Mouse (Mus musculus): Measurements from ENCODE around the gene Plcd1.

Plcd1 gene

DNA sequence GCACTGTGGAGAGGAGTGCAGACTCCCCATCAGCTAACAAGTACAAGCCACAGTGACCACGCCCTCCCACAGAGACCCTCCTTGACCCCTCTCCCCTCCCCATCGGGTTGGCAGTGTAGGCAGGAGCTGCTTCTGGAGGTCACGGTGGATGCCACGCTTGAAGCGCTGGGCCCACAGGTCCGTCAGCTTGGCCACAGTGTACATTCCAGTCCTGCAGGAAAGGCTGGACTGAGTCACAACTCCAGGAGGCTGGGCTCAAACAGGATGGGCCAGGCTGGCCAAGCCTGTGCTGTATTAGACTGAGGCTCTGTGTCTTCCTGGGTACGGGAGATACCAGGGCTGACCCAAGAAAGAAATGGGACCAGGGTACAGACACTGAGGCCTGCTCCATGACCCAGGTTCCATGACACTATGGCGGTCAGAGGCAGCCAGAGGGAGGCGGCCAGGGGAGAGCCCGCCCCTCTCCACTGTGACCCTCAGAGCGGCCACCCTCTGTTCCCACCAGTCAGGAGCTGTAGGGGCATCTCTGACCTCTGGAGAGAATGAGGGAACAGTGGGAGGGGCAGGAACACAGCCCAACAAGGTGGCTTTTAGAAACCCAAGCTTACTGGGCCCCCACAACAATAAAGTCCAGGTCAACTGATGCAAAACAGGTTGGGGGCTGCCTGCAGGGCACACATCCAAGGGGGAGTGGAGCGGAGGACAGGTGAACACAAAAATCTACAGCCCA lies 1.6 kb downstream of the Plcd1 start:
- DNase-seq (ENCODE audit: low read depth, low spot score): no peak

DNA sequence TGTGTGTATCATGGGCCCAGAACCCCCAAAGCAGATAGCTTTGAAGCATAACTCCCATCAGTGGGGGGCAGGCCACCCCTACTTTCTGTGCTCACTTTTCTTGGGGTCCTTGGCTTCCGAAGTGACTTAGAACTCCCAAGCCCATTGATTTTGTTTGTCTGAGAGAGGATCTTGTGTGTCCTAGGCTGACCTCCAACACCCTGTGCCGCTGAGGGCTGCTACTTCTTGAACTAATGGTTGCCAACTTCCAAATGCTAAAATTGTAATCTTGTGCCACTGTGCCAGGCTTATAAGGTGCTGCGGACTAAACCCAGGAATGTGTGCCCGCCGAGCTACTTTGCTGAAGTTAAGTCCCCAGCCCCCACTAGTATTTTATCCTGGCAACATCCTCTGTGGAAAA lies 2.8 kb downstream of the Plcd1 start:
- DNase-seq (ENCODE audit: low read depth, low spot score): no peak

DNA sequence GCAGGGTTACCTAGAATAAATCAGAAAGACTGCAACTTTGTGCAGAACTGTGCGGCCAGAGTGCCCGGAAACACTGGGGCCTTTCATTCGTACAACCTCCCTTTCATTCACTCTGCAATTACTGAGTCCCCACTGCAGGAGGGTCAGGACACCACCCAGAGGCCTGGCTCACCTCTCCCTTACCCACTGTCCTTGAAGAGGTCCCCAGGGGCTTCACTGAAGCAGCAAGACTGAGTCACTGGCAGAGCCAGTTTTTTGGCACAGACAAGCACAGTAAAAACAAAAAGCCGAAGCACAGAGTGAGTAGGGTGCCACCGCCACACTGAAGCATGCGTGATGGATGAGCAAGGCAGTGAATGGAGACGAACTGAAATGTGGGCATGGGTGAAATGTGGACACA lies 3.9 kb downstream of the Plcd1 start:
- DNase-seq (ENCODE audit: low read depth, low spot score): no peak

DNA sequence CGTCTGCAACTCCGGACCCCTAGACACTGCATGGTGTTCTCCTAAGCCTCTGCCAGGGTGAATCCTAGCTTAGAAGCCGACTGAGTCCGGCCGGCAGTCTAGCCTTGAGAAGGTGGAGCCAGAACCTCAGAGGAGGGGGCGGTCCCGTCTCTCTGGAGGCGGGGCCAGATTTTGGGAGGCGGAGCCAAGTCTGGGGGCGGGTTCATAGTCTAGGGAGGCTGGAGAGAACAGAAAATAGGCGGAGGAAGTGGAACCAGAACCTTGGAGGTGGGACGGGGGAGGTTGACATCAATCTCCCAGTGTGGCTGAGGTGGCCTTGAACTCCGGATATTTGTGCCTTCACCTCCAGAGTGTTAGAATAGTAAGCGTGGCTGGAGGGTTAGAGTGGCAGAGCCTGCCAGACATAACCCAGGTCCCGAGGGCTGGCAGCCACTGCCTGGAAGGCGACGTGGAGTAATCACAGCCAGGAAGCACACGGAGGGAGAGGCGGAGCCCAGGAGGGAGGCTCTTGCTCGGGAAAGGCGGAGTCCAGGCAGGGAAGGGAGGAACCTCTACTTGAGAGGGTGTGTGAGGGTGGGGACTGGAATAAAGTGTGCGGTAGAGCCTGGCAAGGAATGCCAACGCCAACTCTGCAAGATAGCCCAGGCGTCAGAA lies 5.0 kb downstream of the Plcd1 start:
- peak; percentile 73 for DNase-seq (ENCODE audit: low read depth, low spot score)

DNA sequence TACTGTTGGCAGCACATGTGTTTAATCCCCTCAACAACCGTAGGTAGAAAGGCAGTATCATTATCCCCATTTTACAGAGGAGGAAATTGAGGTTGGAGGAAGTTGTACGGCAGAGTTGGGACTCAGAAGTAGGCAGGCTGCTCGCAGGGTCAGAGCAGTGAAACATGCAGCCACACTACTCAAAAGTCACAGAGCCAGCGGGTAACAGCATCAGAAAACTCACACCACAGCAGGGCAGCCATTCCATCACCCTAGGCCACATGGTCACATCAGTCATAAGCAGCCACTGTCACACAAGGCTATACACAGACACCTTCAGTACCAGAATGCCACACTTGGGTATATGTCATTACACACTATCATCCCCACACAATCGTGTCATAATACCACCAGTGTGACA lies 6.0 kb downstream of the Plcd1 start:
- DNase-seq (ENCODE audit: low read depth, low spot score): no peak

DNA sequence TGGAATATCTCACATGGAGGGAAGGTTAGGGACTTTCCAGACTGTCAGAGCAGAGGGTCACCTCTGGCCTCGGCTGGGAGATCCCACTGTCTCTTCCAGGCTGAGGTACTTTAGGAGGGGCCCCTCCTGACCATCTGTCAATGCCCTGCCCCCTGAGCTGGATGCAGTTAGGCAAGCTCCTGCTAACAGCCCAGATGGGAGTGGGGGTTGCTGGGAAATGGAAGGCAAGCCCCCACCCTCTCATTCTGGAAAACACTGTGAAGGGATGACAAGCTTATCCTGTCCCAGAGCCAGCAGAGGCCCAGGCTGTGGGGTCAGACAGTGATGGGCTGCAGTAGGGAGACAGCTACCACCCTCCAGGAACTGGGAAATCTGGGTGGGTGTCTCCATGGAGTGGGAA lies 6.9 kb downstream of the Plcd1 start:
- no peak for DNase-seq (ENCODE audit: low read depth, low spot score)

DNA sequence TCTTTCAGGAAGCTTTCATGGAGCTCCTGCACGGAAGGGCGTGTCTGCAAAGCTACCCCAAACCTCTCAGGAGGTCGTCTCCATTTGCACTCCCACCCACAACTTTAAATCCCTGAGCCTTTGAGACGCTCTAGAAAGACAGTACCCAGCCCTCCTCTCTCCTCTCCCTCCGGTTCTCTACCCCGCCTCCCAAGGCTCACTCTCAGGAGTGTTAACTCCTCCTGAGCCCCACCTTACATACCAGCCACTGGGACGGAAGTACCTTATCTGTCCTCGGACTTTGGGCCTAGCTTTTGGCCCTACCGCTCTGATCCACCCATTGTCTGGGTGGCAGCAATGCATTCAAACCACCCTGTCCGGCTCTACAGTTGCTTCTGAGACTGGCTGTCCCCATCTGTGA lies 9.3 kb downstream of the Plcd1 start:
- DNase-seq (ENCODE audit: low read depth, low spot score): no peak

DNA sequence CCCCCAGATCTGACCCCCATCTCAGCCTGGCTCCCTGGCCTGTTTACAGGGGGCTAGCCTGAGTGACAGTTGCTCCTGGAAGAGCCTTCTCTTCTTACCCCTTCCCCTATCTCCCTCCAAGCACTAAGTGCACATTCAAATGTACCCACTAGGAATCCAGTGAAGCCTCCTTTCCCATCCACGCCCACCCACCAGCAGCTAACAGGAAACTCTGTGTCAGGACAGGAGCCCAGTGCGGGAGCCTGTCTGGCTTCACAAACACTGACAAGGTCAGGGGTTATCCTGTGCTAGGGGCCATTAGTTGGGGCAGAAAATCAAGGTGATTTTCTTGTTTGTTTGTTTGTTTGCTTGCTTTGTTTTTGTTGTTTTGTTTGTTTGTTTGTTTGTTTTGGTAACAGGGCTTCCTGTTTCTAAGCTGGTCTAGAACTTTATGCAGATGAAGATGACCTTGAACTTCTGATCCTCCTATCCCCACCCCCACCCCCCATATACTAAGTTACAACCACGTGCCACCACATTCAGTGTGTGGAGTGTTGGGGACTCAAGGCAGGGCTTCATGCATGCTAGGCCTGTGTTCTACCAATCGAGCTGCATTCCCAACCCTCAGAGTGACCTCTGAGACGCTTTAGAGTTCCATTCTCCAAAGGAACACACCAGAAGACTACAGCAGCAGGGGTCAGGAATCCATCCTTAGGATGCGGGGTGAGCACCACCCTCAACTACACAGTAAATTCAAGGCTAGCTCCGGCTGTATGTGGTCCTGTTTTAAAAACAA lies 10.5 kb downstream of the Plcd1 start:
- DNase-seq (ENCODE audit: low read depth, low spot score): no peak

DNA sequence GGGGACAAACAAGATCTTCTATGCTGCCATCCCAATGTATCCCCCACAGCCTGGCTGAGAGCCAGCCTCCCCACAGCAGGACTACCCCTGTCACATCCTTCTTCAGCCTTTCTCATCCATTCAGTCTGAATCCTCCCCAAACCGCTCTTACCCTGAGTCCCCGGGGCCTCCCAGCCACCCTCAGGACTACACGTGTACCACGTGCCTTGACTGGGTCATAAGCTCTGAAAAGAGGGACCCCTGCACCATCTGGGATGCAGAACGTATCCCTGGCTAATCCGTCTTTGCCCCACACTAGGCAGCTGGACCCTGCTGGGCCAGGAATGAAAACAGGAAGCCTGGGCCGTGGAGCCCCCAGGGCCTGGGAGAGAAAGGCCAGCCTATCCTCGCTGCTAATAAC lies 11.3 kb downstream of the Plcd1 start:
- DNase-seq (ENCODE audit: low read depth, low spot score): no peak

DNA sequence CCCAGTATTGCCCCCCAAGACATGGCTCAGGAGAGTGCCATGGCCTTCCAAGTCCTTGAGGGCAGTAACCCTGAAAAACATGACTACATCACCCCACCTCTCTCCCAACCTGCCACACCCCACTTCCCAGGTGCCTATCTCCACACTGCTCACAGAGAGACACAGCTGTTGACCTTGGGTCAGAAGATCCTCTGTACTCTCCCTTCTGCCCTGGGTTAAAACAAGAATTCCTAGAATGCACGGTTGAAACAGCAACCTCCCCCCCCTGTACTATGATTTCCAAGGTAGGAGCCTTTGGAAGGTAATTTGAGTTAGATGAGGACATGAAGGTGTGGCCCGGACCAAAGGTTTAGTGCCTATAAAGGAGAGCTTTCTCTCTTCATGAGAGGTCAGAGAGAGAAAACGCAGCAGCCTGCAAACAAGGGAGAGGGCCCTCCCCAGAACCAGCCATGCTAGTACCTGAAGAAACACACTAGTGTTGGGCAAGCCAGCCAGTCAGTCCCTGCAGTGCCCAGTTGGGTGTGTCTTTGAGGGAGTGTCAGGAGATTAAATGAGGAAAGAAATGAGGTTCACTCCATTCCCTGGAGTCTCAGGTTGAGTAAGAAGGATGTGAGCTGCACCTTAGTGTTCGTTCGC lies 13.1 kb downstream of the Plcd1 start:
- no peak for DNase-seq (ENCODE audit: low read depth, low spot score)

DNA sequence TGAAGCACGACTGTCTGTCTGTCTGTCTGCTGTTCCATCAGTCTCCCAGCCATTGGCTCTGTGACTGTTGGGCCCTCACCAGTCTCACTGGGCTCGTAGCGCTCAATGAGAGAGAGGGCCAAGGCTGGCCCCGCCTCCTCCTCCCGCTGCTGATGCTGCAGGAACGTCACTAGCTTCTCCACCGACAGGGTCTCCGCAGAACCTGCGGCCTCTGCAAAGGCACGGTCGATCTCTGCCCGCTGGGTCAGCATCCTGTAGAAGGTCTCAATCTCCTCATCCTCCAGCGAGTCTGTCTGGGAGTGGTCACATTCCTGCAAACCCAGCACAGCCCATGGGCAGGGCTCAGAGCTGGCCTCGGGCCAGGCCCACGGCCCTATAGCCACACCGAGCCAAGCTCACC lies 17.6 kb downstream of the Plcd1 start:
- no peak for DNase-seq (ENCODE audit: low read depth, low spot score)

DNA sequence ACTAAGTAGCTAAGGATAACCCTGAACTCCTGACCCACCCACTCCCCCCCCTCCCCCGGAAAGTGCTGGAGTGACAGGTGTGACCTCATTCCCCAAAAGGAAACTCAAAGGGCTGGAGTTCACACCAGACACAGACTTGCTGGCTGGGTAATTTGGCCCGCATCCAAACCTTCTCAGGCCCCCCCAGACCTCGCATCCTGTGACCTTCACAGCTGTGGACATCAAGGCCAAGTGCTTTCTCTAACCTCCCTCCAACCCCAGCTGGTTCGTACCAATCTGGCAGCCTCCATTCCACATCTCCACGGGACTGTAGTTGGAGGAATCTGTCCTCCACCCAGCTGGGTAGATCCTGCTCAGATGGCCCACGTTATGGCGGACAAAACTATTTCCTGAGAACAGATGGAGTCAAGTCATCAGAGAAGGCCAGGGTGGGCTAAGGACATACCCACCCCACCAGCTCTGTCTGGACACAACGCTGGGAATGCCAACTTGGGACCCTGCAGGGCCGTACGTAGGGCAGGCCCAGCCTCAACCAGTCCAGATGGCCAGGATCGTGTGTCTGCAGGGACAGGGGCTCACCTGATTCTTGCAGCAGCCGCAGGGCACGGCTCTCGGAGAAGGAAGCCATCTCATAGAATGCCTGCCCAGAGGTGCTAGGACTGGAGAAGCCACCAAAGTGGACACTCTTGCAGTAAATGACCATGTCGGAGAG lies 20.0 kb downstream of the Plcd1 start:
- no peak for DNase-seq (ENCODE audit: low read depth, low spot score)

DNA sequence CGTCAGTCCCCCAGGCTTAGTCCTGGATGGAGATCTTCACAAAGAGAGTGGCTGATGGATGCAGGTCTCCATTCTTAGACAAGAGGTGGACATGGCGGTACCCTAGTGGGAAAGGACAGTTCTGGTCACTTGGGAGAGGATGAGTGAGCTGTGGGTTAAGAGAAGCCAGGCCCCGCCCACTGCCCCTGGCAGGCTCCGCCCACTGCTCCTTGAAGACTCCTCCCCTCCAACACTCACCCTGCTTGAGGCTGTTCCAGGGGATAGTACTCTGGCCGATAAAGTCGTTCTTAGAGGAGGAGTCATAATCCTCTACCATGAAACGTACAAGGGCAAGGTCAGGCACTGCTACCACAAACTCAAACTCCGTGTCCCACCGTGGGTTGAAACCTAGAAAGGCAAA lies 21.5 kb downstream of the Plcd1 start:
- DNase-seq (ENCODE audit: low read depth, low spot score): no peak

DNA sequence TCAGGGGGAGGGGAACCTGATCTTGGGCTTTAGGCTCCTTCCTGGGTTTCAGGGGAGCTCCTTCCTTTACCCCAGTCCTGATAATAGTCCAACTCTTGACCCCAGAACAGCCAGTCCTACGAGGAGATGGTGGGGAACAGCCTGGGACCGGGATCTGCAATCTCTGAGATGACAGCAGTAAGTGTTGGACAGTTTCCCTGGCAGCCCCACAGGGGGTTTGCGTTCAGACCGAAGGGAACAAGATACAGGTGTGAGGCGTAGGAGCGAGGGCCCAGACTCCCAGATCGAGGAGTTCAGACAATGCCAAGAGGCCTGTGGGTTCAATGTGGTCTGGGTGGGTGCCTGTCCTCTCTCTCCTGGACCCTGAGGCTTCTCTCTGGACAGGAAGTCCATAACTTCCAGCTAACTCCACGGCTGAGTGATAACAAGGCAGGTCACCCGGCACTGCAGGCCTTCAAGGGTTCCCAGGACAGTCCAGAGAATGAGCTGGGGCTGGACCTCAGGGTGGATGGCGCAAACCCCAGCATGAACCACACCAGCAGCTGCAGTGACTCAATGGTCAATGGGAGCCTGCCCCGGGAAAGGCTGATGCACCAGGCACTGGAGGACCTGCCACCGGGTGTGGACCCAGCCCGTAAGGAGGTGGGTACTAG lies 23.0 kb downstream of the Plcd1 start:
- no peak for DNase-seq (ENCODE audit: low read depth, low spot score)

DNA sequence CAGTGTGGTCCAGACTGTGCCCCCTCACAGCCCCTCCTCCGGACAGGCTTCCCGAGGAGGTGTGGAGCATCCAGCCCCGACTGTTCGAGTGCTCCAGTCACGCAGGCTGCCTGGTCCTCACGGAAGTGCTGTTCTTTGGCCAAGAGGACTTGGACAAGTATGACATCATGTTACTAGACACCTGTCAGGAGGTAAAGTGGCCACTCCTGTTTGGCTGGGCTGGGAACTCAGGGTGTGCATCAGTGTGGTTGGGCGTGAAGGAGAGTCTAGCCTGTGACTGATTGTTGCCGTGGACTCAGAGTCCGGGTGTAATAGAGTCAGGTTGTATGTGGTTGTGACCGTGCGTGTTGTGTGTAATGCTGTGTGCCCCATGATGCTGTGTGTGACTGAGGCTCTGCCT lies 25.0 kb downstream of the Plcd1 start:
- DNase-seq (ENCODE audit: low read depth, low spot score): no peak

DNA sequence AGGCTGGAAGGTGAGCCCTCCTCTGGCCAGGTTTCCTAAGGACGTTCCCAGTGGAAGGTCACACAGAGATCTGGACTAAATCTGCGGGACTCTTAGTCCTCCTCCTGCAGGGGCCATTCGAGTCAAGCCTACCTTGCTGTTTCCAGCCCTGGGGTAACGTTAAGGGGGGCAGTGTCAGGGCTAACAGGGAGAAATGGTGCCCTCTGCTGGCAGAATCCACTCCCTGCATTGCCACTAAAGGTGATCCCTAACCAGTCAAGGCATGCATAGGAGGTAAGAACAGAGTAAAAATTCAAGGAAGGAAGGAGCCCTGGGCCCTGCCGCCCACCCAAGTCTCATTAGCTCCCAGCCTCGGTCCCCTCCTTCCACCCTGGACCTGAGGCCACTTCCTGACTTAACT lies 25.7 kb downstream of the Plcd1 start:
- peak; percentile 67 for DNase-seq (ENCODE audit: low read depth, low spot score)

DNA sequence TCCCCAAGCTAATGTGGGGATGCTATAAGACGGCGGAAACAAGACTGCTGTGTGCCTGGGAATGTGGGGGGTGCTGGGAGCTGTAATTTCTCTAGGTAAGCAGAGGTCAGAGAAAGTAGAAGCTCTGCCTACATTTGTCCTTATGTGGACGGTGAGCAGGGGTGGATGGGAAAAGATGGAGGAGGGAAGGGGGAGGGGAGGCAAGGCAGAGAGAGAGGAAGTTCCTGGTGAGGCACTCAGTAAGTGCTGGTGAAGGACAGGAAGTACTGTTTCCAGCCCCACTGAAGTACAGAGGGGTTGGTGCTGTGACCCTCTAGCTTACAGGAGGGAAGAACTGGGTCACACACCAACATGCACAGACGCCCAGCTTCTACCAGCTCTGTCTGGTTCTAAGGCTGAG lies 29.0 kb downstream of the Plcd1 start:
- no peak for DNase-seq (ENCODE audit: low read depth, low spot score)

DNA sequence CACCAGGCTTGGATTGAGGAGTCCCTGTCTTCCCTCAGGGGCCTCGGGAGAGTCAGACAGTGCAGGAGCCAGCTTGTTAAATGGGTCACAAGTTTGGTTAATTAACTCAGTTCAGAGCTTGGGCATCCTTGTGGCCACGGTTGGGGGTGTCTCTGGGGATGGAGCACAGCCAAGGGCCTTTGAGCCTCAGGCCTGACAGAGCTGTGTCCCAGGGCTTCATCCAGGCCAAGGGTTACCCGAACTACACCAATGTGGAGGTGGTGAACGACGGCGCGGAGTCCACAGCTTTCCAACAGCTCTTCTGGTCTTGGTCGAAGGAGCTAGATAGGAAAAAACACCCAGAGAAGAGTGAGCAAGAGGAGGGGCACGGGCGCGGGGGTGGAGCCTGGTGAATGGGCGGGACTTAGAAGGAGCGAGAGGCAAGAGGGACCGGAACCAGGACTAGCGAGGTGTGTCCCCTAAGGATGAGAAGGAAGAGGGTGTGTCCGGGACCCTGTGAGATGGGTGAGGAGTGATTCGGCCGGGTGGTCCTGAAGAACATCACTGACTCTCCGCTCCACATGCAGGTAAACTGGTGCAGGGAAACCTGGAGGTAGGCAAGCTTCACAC lies 30.2 kb downstream of the Plcd1 start:
- no peak for DNase-seq (ENCODE audit: low read depth, low spot score)

DNA sequence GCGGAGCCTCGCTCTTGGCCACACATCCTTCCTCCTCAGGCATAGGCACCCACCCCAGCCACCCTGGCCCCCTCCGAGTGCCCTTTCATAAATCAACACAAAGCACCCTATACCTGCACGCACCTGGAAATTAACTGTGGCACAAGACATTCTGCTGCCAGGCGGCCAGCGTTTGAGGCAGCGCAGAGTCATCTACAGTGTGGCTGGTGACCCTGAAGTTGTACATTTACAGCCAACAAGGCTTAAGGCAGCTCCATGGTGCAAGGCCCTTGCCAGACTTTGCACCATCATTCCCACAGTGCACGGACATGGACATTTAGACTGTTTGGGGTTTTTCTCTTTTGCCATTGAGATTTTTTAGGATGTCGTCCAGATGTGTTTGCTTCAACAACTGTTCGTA lies 32.6 kb downstream of the Plcd1 start:
- no peak for DNase-seq (ENCODE audit: low read depth, low spot score)

DNA sequence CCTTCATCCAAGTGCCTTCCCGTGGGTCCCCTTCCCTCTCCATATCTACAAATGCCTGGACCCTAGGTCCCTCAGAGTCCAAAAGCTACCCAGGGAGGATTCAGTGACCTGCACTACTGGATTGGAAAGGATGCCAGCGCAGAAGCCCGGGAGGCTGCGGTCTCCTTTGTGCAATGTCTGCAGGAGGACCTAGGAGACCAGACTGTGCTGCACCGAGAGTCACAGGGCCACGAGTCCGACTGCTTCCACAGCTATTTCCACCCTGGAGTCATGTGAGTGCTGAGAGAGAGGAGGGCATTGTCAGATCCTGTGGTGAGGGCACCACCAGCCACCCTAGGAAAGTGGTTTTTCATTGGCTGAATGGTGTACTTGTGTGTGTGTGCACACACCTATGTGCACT lies 35.1 kb downstream of the Plcd1 start:
- DNase-seq (ENCODE audit: low read depth, low spot score): no peak

DNA sequence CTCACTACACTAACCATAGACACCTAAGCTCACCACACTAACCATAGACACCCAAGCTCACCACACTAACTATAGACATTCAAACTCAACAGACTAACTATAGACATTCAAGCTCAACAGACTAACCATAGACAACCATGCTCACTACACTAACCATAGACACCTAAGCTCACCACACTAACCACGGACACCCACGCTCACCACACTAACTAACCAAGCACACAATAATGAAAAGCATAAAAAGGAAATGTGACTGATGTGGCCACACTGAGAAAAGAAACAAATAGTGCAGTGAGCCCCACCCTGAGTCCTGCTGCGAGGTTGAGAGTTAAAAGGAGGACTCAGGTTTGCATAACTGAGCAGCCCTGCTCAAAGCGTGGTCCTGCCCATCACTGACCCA lies 38.0 kb downstream of the Plcd1 start:
- no peak for DNase-seq (ENCODE audit: low read depth, low spot score)
